Mouse (Mus musculus) kidney, embryonic 15.5 days (tissue): ENCODE measurements at regions not wholly inside any gene's neighbourhood (a gene's known extent, or its start where the extent isn't known, plus 50 kb on each side); places are given as distances from the start of the nearest gene placed in this dataset.
A peak's percentile ranks its signal among the peaks of the same experiment; 100 is the strongest.

Experiments used
- ATAC-seq: fragments of 200-750 bp; cut with Nextera tagmentation; replicated peaks from 2 replicates; pipeline ENCODE4 v1.8.0; 2017; ENCODE audit warnings: moderate TSS enrichment; ENCODE audit not compliant: low FRiP score
- H3K27ac ChIP-seq: fragments of 300-500 bp; sonication (generic); 2 replicates; pipeline ENCODE4 v1.5.1; 2015; ENCODE audit warnings: mild to moderate bottlenecking, inconsistent platforms
- H3K27me3 ChIP-seq: fragments of 300-500 bp; sonication (generic); 2 replicates; pipeline ENCODE4 v1.6.1; 2015; ENCODE audit warnings: inconsistent platforms
- H3K36me3 ChIP-seq: fragments of 300-500 bp; sonication (generic); 2 replicates; pipeline ENCODE4 v1.6.1; 2015; ENCODE audit warnings: inconsistent platforms
- H3K4me1 ChIP-seq: fragments of 300-500 bp; sonication (generic); 2 replicates; pipeline ENCODE4 v1.6.1; 2015; ENCODE audit warnings: inconsistent platforms
- H3K4me2 ChIP-seq: fragments of 300-500 bp; sonication (generic); 2 replicates; pipeline ENCODE4 v1.6.1; 2015; ENCODE audit warnings: moderate library complexity, mild to moderate bottlenecking, inconsistent platforms
- H3K4me3 ChIP-seq: fragments of 300-500 bp; sonication (generic); replicated peaks from 2 replicates; pipeline ENCODE4 v1.5.1; 2015; ENCODE audit warnings: mild to moderate bottlenecking, inconsistent platforms
- H3K9ac ChIP-seq: fragments of 300-500 bp; sonication (generic); 2 replicates; pipeline ENCODE4 v1.6.1; 2015; ENCODE audit warnings: mild to moderate bottlenecking, inconsistent platforms
- H3K9me3 ChIP-seq: fragments of 300-500 bp; sonication (generic); replicated peaks from 2 replicates; pipeline ENCODE4 v1.6.1; 2016; ENCODE audit warnings: inconsistent platforms
- WGBS: fragments of 180-500 bp; shearing (Covaris S2); methylation state at CpG from one replicate; pipeline ENCODE4 v1.1.7; 2015; ENCODE audit warnings: mixed read lengths; 5-methylcytosine and 5-hydroxymethylcytosine counted together

GRCm38 (mm10) chr7:58557535-58557934 is 98.4 kb upstream of the Atp10a start:
- no peaks in the 10 kb centered on the region for H3K36me3 ChIP-seq
- no peak overlapping the region for H3K9ac ChIP-seq
- no peaks in the 10 kb centered on the region for H3K27me3 ChIP-seq
- H3K9me3 ChIP-seq: no peaks in the 10 kb centered on the region
- no peak overlapping the region for H3K4me3 ChIP-seq
- no peak overlapping the region for H3K27ac ChIP-seq
- H3K4me2 ChIP-seq: no peak overlapping the region
- no peaks in the 10 kb centered on the region for H3K4me1 ChIP-seq
- no peak for ATAC-seq

GRCm38 (mm10) chr7:58568807-58569206 is 87.2 kb upstream of the Atp10a start:
- H3K9ac ChIP-seq: no peak overlapping the region
- no peak overlapping the region for H3K4me2 ChIP-seq
- H3K27me3 ChIP-seq: no peaks in the 10 kb centered on the region
- no peaks in the 10 kb centered on the region for H3K9me3 ChIP-seq
- no peak for ATAC-seq
- 40% methylated on average over 2 of the region's 2 CpGs for WGBS
- H3K4me3 ChIP-seq: no peak overlapping the region
- no peaks in the 10 kb centered on the region for H3K4me1 ChIP-seq
- H3K36me3 ChIP-seq: no peaks in the 10 kb centered on the region
- H3K27ac ChIP-seq: no peak overlapping the region

GRCm38 (mm10) chr7:58584241-58584820 is 71.6 kb upstream of the Atp10a start:
- Histone ChIP-seq H3K4me3 (no peak overlapping the region), H3K4me2 (no peak overlapping the region), H3K9me3 (no peaks in the 10 kb centered on the region), H3K27me3 (no peaks in the 10 kb centered on the region), H3K9ac (no peak overlapping the region), H3K27ac (no peak overlapping the region), H3K36me3 (no peaks in the 10 kb centered on the region), H3K4me1 (no peaks in the 10 kb centered on the region)
- peak; percentile 52; the same call in 1 of the 2 replicates for ATAC-seq
- 25% methylated on average over 4 of the region's 4 CpGs for WGBS

DNA sequence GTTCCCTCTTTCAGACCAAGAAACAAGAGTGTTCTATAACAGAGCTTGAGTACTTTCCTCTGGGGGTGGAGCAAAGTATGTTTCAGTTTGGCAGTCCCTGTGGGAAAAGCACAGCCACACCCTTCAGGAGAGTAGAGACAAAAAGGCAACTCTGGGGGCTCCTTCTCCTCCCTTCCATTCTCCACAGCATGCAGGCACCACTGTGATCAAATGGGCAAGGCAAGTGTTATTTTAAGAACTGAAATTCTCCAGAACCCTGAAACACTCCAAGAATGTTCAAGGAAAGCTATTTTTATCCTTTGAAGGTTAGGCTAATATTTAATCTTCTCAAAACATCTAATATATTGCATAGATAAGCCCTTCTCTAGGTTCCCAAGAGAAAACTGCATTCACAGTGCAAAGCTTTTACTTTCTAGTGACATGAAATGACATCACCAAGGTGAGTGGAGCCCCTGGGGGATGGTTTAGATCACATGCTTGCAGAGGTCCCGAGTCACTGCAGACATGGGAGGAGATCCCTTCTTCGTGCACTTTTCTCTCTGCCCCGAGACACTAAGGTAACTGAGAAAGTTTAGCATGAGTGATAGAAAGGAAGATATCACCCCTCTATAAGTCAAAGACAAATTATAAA is 70.2 kb upstream of the Atp10a start:
- Histone ChIP-seq H3K36me3 (no peaks in the 10 kb centered on the region), H3K4me2 (no peak overlapping the region), H3K4me1 (no peaks in the 10 kb centered on the region), H3K27me3 (no peaks in the 10 kb centered on the region), H3K9ac (no peak overlapping the region), H3K27ac (no peak overlapping the region), H3K9me3 (no peaks in the 10 kb centered on the region), H3K4me3 (no peak overlapping the region)
- 67% methylated on average over 3 of the region's 3 CpGs for WGBS
- ATAC-seq: no peak

DNA sequence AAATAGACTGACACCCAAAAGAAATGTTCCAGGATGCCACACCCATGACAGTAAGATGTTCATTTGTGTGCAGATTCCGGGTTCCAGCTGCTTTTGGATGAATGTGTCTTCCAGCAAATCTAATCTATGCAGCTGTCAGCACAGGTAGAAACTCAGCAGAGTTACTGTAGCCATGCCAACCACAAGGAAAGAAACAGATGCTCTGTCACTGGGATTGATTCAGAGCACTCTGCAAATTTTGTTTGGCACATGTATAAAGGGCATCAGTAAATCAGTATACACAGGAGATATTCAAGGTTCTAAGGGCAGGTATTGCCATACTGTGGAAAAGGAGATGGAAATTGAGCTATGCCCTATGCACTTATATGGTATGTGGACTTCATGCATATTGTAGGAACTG is 60.0 kb upstream of the Atp10a start:
- Histone ChIP-seq H3K27me3 (no peaks in the 10 kb centered on the region), H3K9me3 (no peaks in the 10 kb centered on the region), H3K9ac (no peak overlapping the region), H3K36me3 (no peaks in the 10 kb centered on the region), H3K27ac (no peak overlapping the region), H3K4me3 (no peak overlapping the region), H3K4me2 (no peak overlapping the region), H3K4me1 (no peaks in the 10 kb centered on the region)
- 82% methylated on average over 1 of the region's 1 CpGs for WGBS
- no peak for ATAC-seq
